Mouse (Mus musculus) MEL (cell line): ENCODE measurements at regions not wholly inside any gene's neighbourhood (a gene's known extent, or its start where the extent isn't known, plus 50 kb on each side); places are given as distances from the start of the nearest gene placed in this dataset.

ENCODE experiments used
- DNase-seq: peaks from one replicate; pipeline ENCODE4 v3.0.0; 2011; ENCODE audit warnings: low read depth, low spot score
- H3K27ac ChIP-seq: 2 replicates; pipeline ENCODE4 v1.5.1; 2012; ENCODE audit warnings: low read depth, mild to moderate bottlenecking, control low read depth, low read length, moderate library complexity; ENCODE audit not compliant: control insufficient read depth
- H3K27me3 ChIP-seq, 2 experiments: fragments of 150-350 bp in 1 of 2; sonication (generic) in 1 of 2; 2 replicates each; pipeline ENCODE4 v1.6.1; 2012; ENCODE audit warnings: low read length in 2 of 2, mild to moderate bottlenecking in 2 of 2, improper control_type of control experiment in 1 of 2, moderate library complexity in 1 of 2; ENCODE audit not compliant: insufficient read depth in 2 of 2, control insufficient read depth in 1 of 2
- H3K36me3 ChIP-seq, 2 experiments: 2 replicates each; pipeline ENCODE4 v1.6.1; 2012 to 2014; ENCODE audit warnings: low read length in 2 of 2, improper control_type of control experiment in 1 of 2, inconsistent platforms in 1 of 2, mild to moderate bottlenecking in 1 of 2; ENCODE audit not compliant: insufficient read depth in 2 of 2, control insufficient read depth in 1 of 2
- H3K4me1 ChIP-seq, 2 experiments: fragments of 150-350 bp in 1 of 2; sonication (generic) in 1 of 2; 2 replicates each; pipeline ENCODE4 v1.6.1; 2012; ENCODE audit warnings: low read length in 2 of 2, improper control_type of control experiment in 1 of 2, mild to moderate bottlenecking in 1 of 2; ENCODE audit not compliant: insufficient read depth in 2 of 2, control insufficient read depth in 1 of 2
- H3K4me3 ChIP-seq, 2 experiments: fragments of 150-350 bp in 1 of 2; sonication (generic) in 1 of 2; 2 replicates each; pipeline ENCODE4 v1.5.1; 2012; ENCODE audit warnings: low read depth in 2 of 2, low read length in 2 of 2, mild to moderate bottlenecking in 2 of 2, moderate library complexity in 2 of 2, control low read depth in 1 of 2, improper control_type of control experiment in 1 of 2; ENCODE audit not compliant: control insufficient read depth in 1 of 2, insufficient read depth in 1 of 2
- H3K79me2 ChIP-seq: 2 replicates; pipeline ENCODE4 v1.6.1; 2012; ENCODE audit warnings: mild to moderate bottlenecking, low read length, moderate library complexity; ENCODE audit not compliant: control insufficient read depth, poor library complexity, insufficient read depth
- H3K9ac ChIP-seq: 2 replicates; pipeline ENCODE4 v1.6.1; 2012; ENCODE audit warnings: low read depth, mild to moderate bottlenecking, control low read depth, low read length, moderate library complexity; ENCODE audit not compliant: control insufficient read depth, poor library complexity, severe bottlenecking
- H3K9me3 ChIP-seq: fragments of 150-350 bp; sonication (generic); replicated peaks from 2 replicates; pipeline ENCODE4 v1.6.1; 2012; ENCODE audit warnings: mild to moderate bottlenecking, low read length, improper control_type of control experiment, moderate library complexity; ENCODE audit not compliant: insufficient read depth
- CHD1 ChIP-seq: IDR thresholded peaks from 2 replicates; pipeline ENCODE4 v1.6.1; 2012; ENCODE audit warnings: low read depth, mild to moderate bottlenecking, inconsistent platforms, low read length, improper control_type of control experiment
- CHD2 ChIP-seq: IDR thresholded peaks from 2 replicates; pipeline ENCODE4 v1.6.1; 2011; ENCODE audit warnings: low read length, improper control_type of control experiment
- E2F4 ChIP-seq: IDR thresholded peaks from 2 replicates; pipeline ENCODE4 v1.6.1; 2011; ENCODE audit warnings: low read depth, low read length, improper control_type of control experiment, borderline replicate concordance
- EP300 ChIP-seq, 2 experiments: IDR thresholded peaks; 2 replicates each; pipeline ENCODE4 v1.6.1; 2011; ENCODE audit warnings: improper control_type of control experiment in 2 of 2, low read length in 2 of 2, low read depth in 1 of 2, mild to moderate bottlenecking in 1 of 2
- GATA1 ChIP-seq: IDR thresholded peaks from 2 replicates; pipeline ENCODE4 v1.6.1; 2011; ENCODE audit warnings: low read depth, low read length, improper control_type of control experiment
- HCFC1 ChIP-seq: IDR thresholded peaks from 2 replicates; pipeline ENCODE4 v1.6.1; 2012; ENCODE audit warnings: low read depth, mild to moderate bottlenecking, inconsistent platforms, low read length, improper control_type of control experiment, moderate library complexity
- JUND ChIP-seq: IDR thresholded peaks from 2 replicates; pipeline ENCODE4 v1.6.1; 2011; ENCODE audit warnings: low read depth, mild to moderate bottlenecking, improper control_type of control experiment, low read length
- MAFK ChIP-seq: IDR thresholded peaks from 2 replicates; pipeline ENCODE4 v1.6.1; 2011; ENCODE audit warnings: low read depth, mild to moderate bottlenecking, low read length, improper control_type of control experiment, borderline replicate concordance
- POLR2AphosphoS2 ChIP-seq: IDR thresholded peaks from 2 replicates; pipeline ENCODE4 v1.6.1; 2011; ENCODE audit warnings: low read length, improper control_type of control experiment
- RAD21 ChIP-seq: IDR thresholded peaks from 2 replicates; pipeline ENCODE4 v1.6.1; 2011; ENCODE audit warnings: mild to moderate bottlenecking, low read depth, low read length, improper control_type of control experiment
- SMC3 ChIP-seq: IDR thresholded peaks from 2 replicates; pipeline ENCODE4 v1.6.1; 2011; ENCODE audit warnings: low read depth, low read length, improper control_type of control experiment
- TBP ChIP-seq: IDR thresholded peaks from 2 replicates; pipeline ENCODE4 v1.8.0; 2011; ENCODE audit warnings: low read depth, low read length, improper control_type of control experiment
- UBTF ChIP-seq: IDR thresholded peaks from 2 replicates; pipeline ENCODE4 v1.6.1; 2012; ENCODE audit warnings: low read depth, mild to moderate bottlenecking, inconsistent platforms, low read length, improper control_type of control experiment, moderate library complexity, borderline replicate concordance; ENCODE audit not compliant: insufficient read depth
- ZC3H11A ChIP-seq: IDR thresholded peaks from 2 replicates; pipeline ENCODE4 v1.6.1; 2012; ENCODE audit warnings: low read depth, mild to moderate bottlenecking, inconsistent platforms, low read length, improper control_type of control experiment
- ZKSCAN1 ChIP-seq: IDR thresholded peaks from 2 replicates; pipeline ENCODE4 v1.6.1; 2012; ENCODE audit warnings: low read depth, mild to moderate bottlenecking, inconsistent platforms, low read length, improper control_type of control experiment, moderate library complexity

DNA sequence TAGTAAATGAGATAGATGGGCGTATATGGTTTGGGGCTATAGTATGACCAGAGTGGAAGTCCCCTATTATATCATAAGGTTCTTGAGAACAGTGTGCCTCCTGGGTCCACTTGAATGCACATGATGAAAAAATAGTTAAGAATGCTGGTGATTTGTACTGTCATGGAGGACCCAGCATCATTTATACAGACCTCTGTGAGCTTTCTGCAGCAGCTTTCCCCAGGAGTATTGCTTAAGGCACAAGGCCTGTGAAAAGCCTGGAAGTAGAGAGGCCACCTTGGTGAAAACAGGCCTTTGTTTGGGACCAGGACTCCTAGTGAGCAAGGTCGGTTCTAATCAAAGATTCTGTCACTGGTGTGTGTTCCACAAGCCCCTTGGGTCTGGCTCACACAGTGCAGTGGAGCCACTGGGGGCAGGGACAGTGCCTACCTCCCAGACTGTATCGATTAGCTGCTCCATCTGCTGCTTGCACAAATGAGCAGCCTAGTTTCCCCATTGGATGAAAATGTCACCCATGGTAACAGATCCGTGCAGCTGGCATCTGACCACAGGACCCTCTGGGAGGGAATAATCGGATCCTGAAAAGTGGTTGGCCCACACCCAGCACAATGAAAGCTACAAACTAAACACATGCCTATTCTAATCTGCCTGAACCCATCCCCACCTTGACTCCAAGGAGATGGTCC, 274.2 kb upstream of the Clint1 start:
- H3K9me3 ChIP-seq = no peaks in the 10 kb centered on the region; the same call in 1 of the 2 replicates
- H3K9ac ChIP-seq = no peak overlapping the region
- H3K79me2 ChIP-seq = no peaks in the 10 kb centered on the region
- no peak overlapping the region for H3K27ac ChIP-seq
- no peak for DNase-seq
- no peaks in the 10 kb centered on the region for H3K27me3 ChIP-seq
- TF ChIP-seq CHD1 = no peak
- TF ChIP-seq ZKSCAN1 = no peak
- no peak for TF ChIP-seq RAD21
- no peak for TF ChIP-seq MAFK
- no peak for TF ChIP-seq CHD2
- no peak for TF ChIP-seq E2F4
- TF ChIP-seq TBP = no peak
- TF ChIP-seq SMC3 = no peak
- no peak for TF ChIP-seq EP300 (IDR thresholded peaks at IDR 0.05; ENCODE audit: low read depth in 1 of 2, low read length in 2 of 2)
- TF ChIP-seq, all 39 proteins: peak for 0
- no peak overlapping the region for H3K4me3 ChIP-seq
- no peaks in the 10 kb centered on the region for H3K36me3 ChIP-seq
- no peaks in the 10 kb centered on the region for H3K4me1 ChIP-seq

- TF ChIP-seq JUND (no peak), SMC3 (no peak), POLR2AphosphoS2 (no peak), HCFC1 (no peak), GATA1 (no peak), ZKSCAN1 (no peak), ZC3H11A (no peak), UBTF (no peak)
- TF ChIP-seq, all 39 proteins: peak for 0
- Histone ChIP-seq H3K36me3 (no peaks in the 10 kb centered on the region), H3K9me3 (no peaks in the 10 kb centered on the region), H3K9ac (no peak overlapping the region), H3K4me3 (no peak overlapping the region), H3K27ac (no peak overlapping the region), H3K79me2 (no peaks in the 10 kb centered on the region), H3K27me3 (no peaks in the 10 kb centered on the region), H3K4me1 (no peaks in the 10 kb centered on the region)
- DNase-seq = no peak
These were observed 259.5 kb upstream of the Clint1 start for GRCm38 (mm10) chr11:45592335-45592734.
